Mouse (Mus musculus): Measurements from ENCODE around the gene Crispld2. TPM values are rescaled to one million over a fixed set of nuclear protein-coding genes. Genes with fewer than 3 reads are reported as not detected.

Gene Crispld2
- polyA plus RNA-seq, 1 experiment from 2014 or later: 1.3 TPM

- no peak overlapping the region for H3K9ac ChIP-seq
- peaks cover 14% of the 10 kb centered on the region for H3K4me1 ChIP-seq (replicated peaks)
- no peak overlapping the region for H3K27ac ChIP-seq (replicated peaks)
- no peak overlapping the region for H3K4me3 ChIP-seq (replicated peaks)
- H3K27me3 ChIP-seq: no peaks in the 10 kb centered on the region
- H3K36me3 ChIP-seq (replicated peaks): no peaks in the 10 kb centered on the region
- no peaks in the 10 kb centered on the region for H3K9me3 ChIP-seq (replicated peaks)
- H3K4me2 ChIP-seq: no peak overlapping the region
- 21% methylated on average over 9 of the region's 9 CpGs for WGBS (ENCODE audit: insufficient replicate concordance)
- no peak for ATAC-seq (ENCODE audit: insufficient read depth)
Measured at GRCm38 (mm10) chr8:120036111-120036510, 43.9 kb downstream of the Crispld2 start.

- H3K9me3 ChIP-seq (replicated peaks): no peaks in the 10 kb centered on the region
- H3K9ac ChIP-seq: no peak overlapping the region
- H3K4me2 ChIP-seq: no peak overlapping the region
- peaks cover 17% of the 10 kb centered on the region for H3K4me1 ChIP-seq (replicated peaks)
- no peak overlapping the region for H3K27ac ChIP-seq (replicated peaks)
- H3K27me3 ChIP-seq: no peaks in the 10 kb centered on the region
- no peak overlapping the region for H3K4me3 ChIP-seq (replicated peaks)
- H3K36me3 ChIP-seq (replicated peaks): no peaks in the 10 kb centered on the region
- no peak for ATAC-seq (ENCODE audit: insufficient read depth)
- 53% methylated on average over 4 of the region's 4 CpGs for WGBS (ENCODE audit: insufficient replicate concordance)
Measured at GRCm38 (mm10) chr8:120036578-120036977, 44.3 kb downstream of the Crispld2 start.

- no peak overlapping the region for H3K4me3 ChIP-seq (replicated peaks)
- 73% methylated on average over 15 of the region's 15 CpGs for WGBS (ENCODE audit: insufficient replicate concordance)
- H3K27ac ChIP-seq (replicated peaks): no peak overlapping the region
- H3K9me3 ChIP-seq (replicated peaks): no peaks in the 10 kb centered on the region
- no peak for ATAC-seq (ENCODE audit: insufficient read depth)
- H3K4me2 ChIP-seq: no peak overlapping the region
- no peaks in the 10 kb centered on the region for H3K27me3 ChIP-seq
- peaks cover 23% of the 10 kb centered on the region for H3K4me1 ChIP-seq (replicated peaks)
- H3K9ac ChIP-seq: no peak overlapping the region
- no peaks in the 10 kb centered on the region for H3K36me3 ChIP-seq (replicated peaks)
Measured at GRCm38 (mm10) chr8:120037199-120037598, 45.0 kb downstream of the Crispld2 start.

GRCm38 (mm10) chr8:120037611-120038010 lies 45.4 kb downstream of the Crispld2 start:
- H3K27me3 ChIP-seq: no peaks in the 10 kb centered on the region
- WGBS (ENCODE audit: insufficient replicate concordance): 65% methylated on average over 8 of the region's 8 CpGs
- no peaks in the 10 kb centered on the region for H3K36me3 ChIP-seq (replicated peaks)
- no peak for ATAC-seq (ENCODE audit: insufficient read depth)
- H3K4me3 ChIP-seq (replicated peaks): no peak overlapping the region
- no peak overlapping the region for H3K9ac ChIP-seq
- no peak overlapping the region for H3K4me2 ChIP-seq
- peaks cover 26% of the 10 kb centered on the region for H3K4me1 ChIP-seq (replicated peaks)
- no peaks in the 10 kb centered on the region for H3K9me3 ChIP-seq (replicated peaks)
- no peak overlapping the region for H3K27ac ChIP-seq (replicated peaks)

GRCm38 (mm10) chr8:120038741-120039140 lies 46.5 kb downstream of the Crispld2 start:
- Histone ChIP-seq H3K27me3 (no peaks in the 10 kb centered on the region), H3K4me1 (replicated peaks) (peaks cover 32% of the 10 kb centered on the region), H3K9ac (no peak overlapping the region), H3K27ac (replicated peaks) (no peak overlapping the region), H3K36me3 (replicated peaks) (no peaks in the 10 kb centered on the region), H3K9me3 (replicated peaks) (no peaks in the 10 kb centered on the region), H3K4me2 (no peak overlapping the region), H3K4me3 (replicated peaks) (no peak overlapping the region)
- 83% methylated on average over 12 of the region's 12 CpGs for WGBS (ENCODE audit: insufficient replicate concordance)
- no peak for ATAC-seq (ENCODE audit: insufficient read depth)

GRCm38 (mm10) chr8:120039313-120039919 lies 47.2 kb downstream of the Crispld2 start:
- H3K4me3 ChIP-seq (replicated peaks): no peak overlapping the region
- H3K27me3 ChIP-seq: no peaks in the 10 kb centered on the region
- H3K4me1 ChIP-seq (replicated peaks): peaks cover 32% of the 10 kb centered on the region
- H3K27ac ChIP-seq (replicated peaks): no peak overlapping the region
- H3K9me3 ChIP-seq (replicated peaks): no peaks in the 10 kb centered on the region
- H3K36me3 ChIP-seq (replicated peaks): no peaks in the 10 kb centered on the region
- no peak for ATAC-seq (ENCODE audit: insufficient read depth)
- no peak overlapping the region for H3K9ac ChIP-seq
- H3K4me2 ChIP-seq: no peak overlapping the region
- WGBS (ENCODE audit: insufficient replicate concordance): 73% methylated on average over 11 of the region's 11 CpGs

- no peak overlapping the region for H3K4me2 ChIP-seq
- H3K36me3 ChIP-seq (replicated peaks): no peaks in the 10 kb centered on the region
- WGBS (ENCODE audit: insufficient replicate concordance): 12% methylated on average over 1 of the region's 1 CpGs
- H3K9me3 ChIP-seq (replicated peaks): no peaks in the 10 kb centered on the region
- peaks cover 32% of the 10 kb centered on the region for H3K4me1 ChIP-seq (replicated peaks)
- H3K9ac ChIP-seq: no peak overlapping the region
- H3K4me3 ChIP-seq (replicated peaks): no peak overlapping the region
- H3K27me3 ChIP-seq: no peaks in the 10 kb centered on the region
- ATAC-seq (ENCODE audit: insufficient read depth): peak; percentile 43; the same call in 1 of the 2 replicates
- H3K27ac ChIP-seq (replicated peaks): peak overlapping the region; percentile 48; the same call in 1 of the 2 replicates
Measured at GRCm38 (mm10) chr8:120040861-120041260, 48.6 kb downstream of the Crispld2 start.

GRCm38 (mm10) chr8:120042542-120043312 lies 50.5 kb downstream of the Crispld2 start:
- no peaks in the 10 kb centered on the region for H3K36me3 ChIP-seq (replicated peaks)
- H3K4me3 ChIP-seq (replicated peaks): no peak overlapping the region
- no peak overlapping the region for H3K9ac ChIP-seq
- peak overlapping the region; percentile 19 for H3K4me2 ChIP-seq
- peak; percentile 50; the same call in 1 of the 2 replicates for ATAC-seq (ENCODE audit: insufficient read depth)
- 0 out of 2 replicates have a peak overlapping the region, but pooled peaks have one; percentile 25 for H3K27ac ChIP-seq (replicated peaks)
- no peaks in the 10 kb centered on the region for H3K9me3 ChIP-seq (replicated peaks)
- 35% methylated on average over 10 of the region's 10 CpGs for WGBS (ENCODE audit: insufficient replicate concordance)
- no peaks in the 10 kb centered on the region for H3K27me3 ChIP-seq
- H3K4me1 ChIP-seq (replicated peaks): peaks cover 25% of the 10 kb centered on the region

- Histone ChIP-seq H3K4me3 (replicated peaks) (no peak overlapping the region), H3K4me2 (no peak overlapping the region), H3K27ac (replicated peaks) (no peak overlapping the region), H3K4me1 (replicated peaks) (peaks cover 31% of the 10 kb centered on the region), H3K27me3 (peaks cover 9% of the 10 kb centered on the region; the same call in 1 of the 2 replicates), H3K9me3 (replicated peaks) (no peaks in the 10 kb centered on the region), H3K36me3 (replicated peaks) (no peaks in the 10 kb centered on the region), H3K9ac (no peak overlapping the region)
- WGBS (ENCODE audit: insufficient replicate concordance): 60% methylated on average over 8 of the region's 8 CpGs
- no peak for ATAC-seq (ENCODE audit: insufficient read depth)
Measured at GRCm38 (mm10) chr8:120044907-120045306, 52.7 kb downstream of the Crispld2 start.

- Histone ChIP-seq H3K4me2 (no peak overlapping the region), H3K4me3 (replicated peaks) (no peak overlapping the region), H3K4me1 (replicated peaks) (peaks cover 29% of the 10 kb centered on the region), H3K9me3 (replicated peaks) (no peaks in the 10 kb centered on the region), H3K27me3 (peaks cover 15% of the 10 kb centered on the region; the same call in 1 of the 2 replicates), H3K27ac (replicated peaks) (0 out of 2 replicates have a peak overlapping the region, but pooled peaks have one; percentile 11), H3K9ac (no peak overlapping the region), H3K36me3 (replicated peaks) (no peaks in the 10 kb centered on the region)
- no peak for ATAC-seq (ENCODE audit: insufficient read depth)
- 43% methylated on average over 5 of the region's 5 CpGs for WGBS (ENCODE audit: insufficient replicate concordance)
Measured at GRCm38 (mm10) chr8:120045471-120045870, 53.2 kb downstream of the Crispld2 start.

GRCm38 (mm10) chr8:120046258-120047020 lies 54.2 kb downstream of the Crispld2 start:
- Histone ChIP-seq H3K27me3 (peaks cover 15% of the 10 kb centered on the region; the same call in 1 of the 2 replicates), H3K9me3 (replicated peaks) (no peaks in the 10 kb centered on the region), H3K4me2 (no peak overlapping the region), H3K9ac (no peak overlapping the region), H3K36me3 (replicated peaks) (no peaks in the 10 kb centered on the region), H3K4me3 (replicated peaks) (no peak overlapping the region), H3K4me1 (replicated peaks) (peaks cover 27% of the 10 kb centered on the region), H3K27ac (replicated peaks) (no peak overlapping the region)
- ATAC-seq (ENCODE audit: insufficient read depth): no peak
- WGBS (ENCODE audit: insufficient replicate concordance): 67% methylated on average over 14 of the region's 14 CpGs
